Mouse (Mus musculus): ENCODE measurements around the gene Fam13c. TPM values are rescaled to one million over a fixed set of nuclear protein-coding genes. Genes with fewer than 3 reads are reported as not detected.

Gene Fam13c
- polyA plus RNA-seq (2014; fragmentation: Illumina TruSeq; extraction: RNeasy Lipid Tissue Mini Kit (QIAGEN cat#74804); ENCODE audit: low read depth, low replicate concordance): 15.2 TPM

DNA sequence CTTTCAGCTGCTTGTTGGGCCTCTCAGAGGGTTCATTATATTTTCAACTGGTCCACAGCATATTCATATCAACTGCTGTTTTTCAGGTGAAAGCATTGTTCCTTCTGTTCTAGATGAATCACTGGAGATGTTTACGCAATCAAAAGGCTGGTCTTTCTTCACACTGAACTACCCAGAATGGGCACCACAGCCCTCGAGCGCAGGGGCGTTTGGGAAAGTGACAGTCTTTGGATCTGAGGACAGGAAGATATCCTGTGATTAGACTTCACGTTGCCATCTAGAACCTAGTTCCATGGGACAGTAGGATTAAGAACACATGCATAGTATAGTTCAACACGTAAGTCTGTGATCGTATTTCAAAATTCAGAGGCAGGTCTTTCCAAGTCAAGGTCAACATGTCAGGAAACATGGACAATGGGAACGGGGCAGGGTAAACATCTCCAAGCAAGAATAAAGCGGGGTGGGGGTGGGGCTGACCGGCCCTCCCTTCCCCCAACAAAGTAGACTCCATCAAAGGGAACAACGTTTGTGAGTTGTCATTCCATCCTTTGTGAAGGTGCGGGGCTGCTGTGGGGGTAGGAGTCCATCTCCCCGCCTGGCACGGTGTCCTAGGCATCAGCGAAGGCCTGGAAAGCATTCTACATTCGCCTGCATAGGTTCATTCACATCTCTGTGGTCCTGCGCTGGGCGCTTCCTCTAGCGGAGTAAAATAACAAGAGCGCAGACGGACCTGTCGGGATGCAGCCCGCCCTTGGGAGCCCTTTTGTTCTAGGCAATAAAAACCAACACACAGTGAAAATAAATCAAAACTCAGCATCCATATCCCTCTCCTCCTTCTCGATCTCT is at the start of gene Fam13c:
Fam13c (plus strand) TSS at position 806 of the 846 bp plus-strand sequence.

Other genes starting within 250 kb of the Fam13c start
- gene Mrln, start 235.8 kb upstream of the Fam13c start, polyA plus RNA-seq (2014; fragmentation: Illumina TruSeq; extraction: RNeasy Lipid Tissue Mini Kit (QIAGEN cat#74804); ENCODE audit: low read depth, low replicate concordance): 0.77 TPM
- 1.6 TPM for gene Slc16a9, start 195.4 kb upstream of the Fam13c start, polyA plus RNA-seq (2014; fragmentation: Illumina TruSeq; extraction: RNeasy Lipid Tissue Mini Kit (QIAGEN cat#74804); ENCODE audit: low read depth, low replicate concordance)
- gene Phyhipl, start 215.5 kb downstream of the Fam13c start, polyA plus RNA-seq (2014; fragmentation: Illumina TruSeq; extraction: RNeasy Lipid Tissue Mini Kit (QIAGEN cat#74804); ENCODE audit: low read depth, low replicate concordance): 625 TPM

Data from testis, adult 10 weeks (tissue).